9 mouse cellular contexts compared by ENCODE assay signal in the genomic region with DNA sequence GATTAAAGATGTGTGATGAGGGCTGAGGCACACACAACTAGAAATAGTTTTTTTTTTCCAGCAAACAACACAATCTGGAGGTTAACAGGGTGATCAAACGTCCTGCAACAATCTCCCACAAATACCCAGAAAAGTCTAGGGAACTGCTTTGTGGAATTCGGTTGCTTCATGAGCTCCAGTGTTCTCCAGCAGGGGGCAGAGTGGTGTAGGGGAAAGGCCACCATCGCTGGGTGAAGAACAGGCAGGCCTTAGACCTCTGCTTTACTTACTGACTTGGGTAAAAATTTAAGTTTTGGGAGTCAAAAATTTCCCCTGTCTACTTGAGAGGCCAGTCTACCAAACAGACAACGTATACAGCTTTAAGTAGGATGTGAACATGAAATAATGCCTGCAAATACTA. TPM values are rescaled to one million over a fixed set of nuclear protein-coding genes. Genes with fewer than 3 reads are reported as not detected.
A peak's percentile ranks its signal among the peaks of the same experiment; 100 is the strongest.
DNase-seq lines count a peak whose midpoint lies in the region; ATAC-seq and TF ChIP-seq lines count a peak whose summit lies in the region.
"Had no signal": no experiment of that assay in that cellular context is flagged by ENCODE, and none has a peak within 500 bp of the region (broad histone marks: within the 10 kb centered on the region; RNA-seq: fewer than 3 reads in every experiment).

No protein-coding gene starts in this region.

- H3K79me2 ChIP-seq in CH12.LX (replicated peaks; ENCODE audit: control insufficient read depth, extremely low read depth, insufficient read depth, poor library complexity, severe bottlenecking): no peaks in the 10 kb centered on the region

- H3K4me1 ChIP-seq in CH12.LX (ENCODE audit: control insufficient read depth in 1 of 2, insufficient read depth in 2 of 2): peaks cover 0 to 2% of the 10 kb centered on the region in 2 experiments; a peak in 1 of 4 replicates
- H3K4me1 ChIP-seq in lung, postnatal 0 days (ENCODE audit: insufficient read depth, low read depth, low read length): no peaks in the 10 kb centered on the region
- H3K4me1 ChIP-seq: heart, embryonic 13.5 days had no signal

- TF ChIP-seq CTCF in CH12.LX (conservative IDR thresholded peaks at IDR 0.05 in 1 of 2, IDR thresholded peaks at IDR 0.05 in 1 of 2; ENCODE audit: low read depth in 2 of 2, low read length in 2 of 2): peak; percentile 74 to 87
- peak; percentile 92 for TF ChIP-seq CTCF in lung, postnatal 0 days (IDR thresholded peaks at IDR 0.05)

- TF ChIP-seq RAD21 in CH12.LX (IDR thresholded peaks at IDR 0.05; ENCODE audit: low read depth, low read length): peak; percentile 83

- no peak overlapping the region for H3K9ac ChIP-seq in CH12.LX (ENCODE audit: insufficient read depth, low read depth)
- no peak overlapping the region for H3K9ac ChIP-seq in lung, postnatal 0 days (replicated peaks; ENCODE audit: low read depth)
- H3K9ac ChIP-seq: heart, embryonic 13.5 days had no signal

- TF ChIP-seq EP300 in CH12.LX (IDR thresholded peaks at IDR 0.05; ENCODE audit: low read length): no peak
- no peak for TF ChIP-seq EP300 in lung, postnatal 0 days (IDR thresholded peaks at IDR 0.05)

- no peaks in the 10 kb centered on the region for H3K9me3 ChIP-seq in CH12.LX (replicated peaks; ENCODE audit: low read length)
- H3K9me3 ChIP-seq in lung, postnatal 0 days (ENCODE audit: low read length): no peaks in the 10 kb centered on the region
- H3K9me3 ChIP-seq: heart, embryonic 13.5 days had no signal

- H3K4me2 ChIP-seq in CH12.LX (ENCODE audit: insufficient read depth, low read depth, poor library complexity, severe bottlenecking): no peak overlapping the region
- no peak overlapping the region for H3K4me2 ChIP-seq in lung, postnatal 0 days (replicated peaks; ENCODE audit: low read depth, low read length)
- H3K4me2 ChIP-seq: heart, embryonic 13.5 days had no signal

- ATAC-seq in lung, postnatal 0 days: peak; percentile 67

- dilution Hi-C loops in CH12.LX (cut with MboI; ENCODE audit: extremely low pct_ligation_motif_present, extremely low pct_unique_long_range_greater_than_20kb, low sequenced_read_pairs): no loop called here

- peak; percentile 75 to 79 for DNase-seq in B cell, adult 2 months
- DNase-seq in CH12.LX (ENCODE audit: extremely low read depth): peak; percentile 71
- peak; percentile 67 for DNase-seq in c-Kit-positive CD71-negative TER-119-negative erythroid progenitor cells, embryonic 14.5 days (ENCODE audit: low read depth)
- DNase-seq in frontal cortex, postnatal 25 days (ENCODE audit: low spot score in 2 of 2): peak; percentile 60 to 71
- DNase-seq in kidney, postnatal 25 days: peak; percentile 82 to 89
- peak; percentile 83 for DNase-seq in lung, postnatal 0 days (ENCODE audit: low spot score)
- DNase-seq in right cerebral cortex, postnatal 4 days: peak; percentile 81
- peak; percentile 73 to 79 for DNase-seq in urinary bladder, postnatal 36 days (ENCODE audit: low spot score in 2 of 2)

- H3K36me3 ChIP-seq in CH12.LX (replicated peaks in 1 of 2; ENCODE audit: control insufficient read depth in 1 of 2, insufficient read depth in 1 of 2, low read length in 1 of 2): no peaks in the 10 kb centered on the region
- H3K36me3 ChIP-seq in lung, postnatal 0 days (ENCODE audit: insufficient read depth, low read length): no peaks in the 10 kb centered on the region
- H3K36me3 ChIP-seq: heart, embryonic 13.5 days had no signal

- H3K4me3 ChIP-seq in CH12.LX (replicated peaks in 1 of 3; ENCODE audit: low read depth in 2 of 3, low read length in 2 of 3, poor library complexity in 1 of 3): no peak overlapping the region
- H3K4me3 ChIP-seq in lung, postnatal 0 days (ENCODE audit: low read depth, low read length): no peak overlapping the region
- H3K4me3 ChIP-seq: heart, embryonic 13.5 days had no signal

- no peak for TF ChIP-seq POLR2A in CH12.LX (IDR thresholded peaks at IDR 0.05; ENCODE audit: low read depth, low read length)

- no peak overlapping the region for H3K27ac ChIP-seq in CH12.LX (ENCODE audit: insufficient read depth, low read depth)
- H3K27ac ChIP-seq in lung, postnatal 0 days (ENCODE audit: low read length): no peak overlapping the region
- H3K27ac ChIP-seq: heart, embryonic 13.5 days had no signal

- H3K27me3 ChIP-seq in CH12.LX (replicated peaks): no peaks in the 10 kb centered on the region
- no peaks in the 10 kb centered on the region for H3K27me3 ChIP-seq in lung, postnatal 0 days (replicated peaks; ENCODE audit: insufficient read depth, low read length)
- H3K27me3 ChIP-seq: heart, embryonic 13.5 days had no signal

- in situ Hi-C loops in CH12.LX (cut with MboI; ENCODE audit: low pct_ligation_motif_present, low pct_unique_long_range_greater_than_20kb, low sequenced_read_pairs): loop anchor here (25.0 kb wide), 1 partner anchor 458 kb away; no protein-coding TSS in a partner anchor

- 10% methylated on average over 4 of the region's 4 CpGs for WGBS in lung, postnatal 0 days

TF ChIP-seq in CH12.LX, 34 proteins besides CTCF, POLR2A, EP300 and RAD21:
- peak; percentile 68 for TF ChIP-seq SMC3 (IDR thresholded peaks at IDR 0.05; ENCODE audit: low read depth, low read length)
- no peak for TF ChIP-seq PAX5 (IDR thresholded peaks at IDR 0.05; ENCODE audit: low read length)

RNA-seq across cellular contexts. Expression of gene Terf2, which starts 8.2 kb away (rescaled TPM):
- total RNA-seq in CH12.LX (2012; rRNA removed) (12.5 and 14.5 TPM in 2 replicates), CH12.LX (2014; rRNA removed) (18.3 and 21.0 TPM in 2 replicates)
- polyA plus RNA-seq in CH12.LX (2012; ENCODE audit: insufficient read length, low read depth): 33.2 and 33.7 TPM in 2 replicates
- 13.1 and 13.2 TPM in 2 replicates for polyA plus RNA-seq in lung, postnatal 0 days (2015; fragmentation: Nextera tagmentation; extraction: Ambion mirVana)

RNA-seq across cellular contexts. Expression of gene Tmed6, which starts 39.1 kb away (rescaled TPM):
- total RNA-seq in CH12.LX (2012; rRNA removed): 0.55 TPM in 1 of 2 replicates, not detected in the other
- 0.97 and 1.1 TPM in 2 replicates for total RNA-seq in CH12.LX (2014; rRNA removed)
- polyA plus RNA-seq in CH12.LX (2012; ENCODE audit: insufficient read length, low read depth): 0.36 and 0.48 TPM in 2 replicates
- polyA plus RNA-seq in lung, postnatal 0 days (2015; fragmentation: Nextera tagmentation; extraction: Ambion mirVana): 2.3 and 2.4 TPM in 2 replicates
- polyA plus RNA-seq: heart, embryonic 13.5 days had no signal

RNA-seq across cellular contexts. Expression of gene Cyb5b, which starts 45.9 kb away (rescaled TPM):
- total RNA-seq in CH12.LX (2012; rRNA removed) (74.0 and 90.8 TPM in 2 replicates), CH12.LX (2014; rRNA removed) (146 and 156 TPM in 2 replicates)
- 107 and 108 TPM in 2 replicates for polyA plus RNA-seq in CH12.LX (2012; ENCODE audit: insufficient read length, low read depth)
- polyA plus RNA-seq in lung, postnatal 0 days (2015; fragmentation: Nextera tagmentation; extraction: Ambion mirVana): 58.4 and 63.1 TPM in 2 replicates

RNA-seq across cellular contexts. Expression of gene Nip7, which starts 47.9 kb away (rescaled TPM):
- total RNA-seq in CH12.LX (2012; rRNA removed): 166 and 205 TPM in 2 replicates
- total RNA-seq in CH12.LX (2014; rRNA removed): 210 and 226 TPM in 2 replicates
- 231 and 233 TPM in 2 replicates for polyA plus RNA-seq in CH12.LX (2012; ENCODE audit: insufficient read length, low read depth)
- 33.5 and 37.3 TPM in 2 replicates for polyA plus RNA-seq in lung, postnatal 0 days (2015; fragmentation: Nextera tagmentation; extraction: Ambion mirVana)

RNA-seq across cellular contexts. Expression of gene Cog8, which starts 48.1 kb away (rescaled TPM):
- total RNA-seq in CH12.LX (2012; rRNA removed): 24.2 and 30.7 TPM in 2 replicates
- total RNA-seq in CH12.LX (2014; rRNA removed): 35.6 and 39.3 TPM in 2 replicates
- polyA plus RNA-seq in CH12.LX (2012; ENCODE audit: insufficient read length, low read depth): 31.5 and 35.3 TPM in 2 replicates
- polyA plus RNA-seq in lung, postnatal 0 days (2015; fragmentation: Nextera tagmentation; extraction: Ambion mirVana): 24.3 and 25.9 TPM in 2 replicates
